Mouse (Mus musculus) cerebellum, adult 2 months (tissue): ENCODE measurements at regions not wholly inside any gene's neighbourhood (a gene's known extent, or its start where the extent isn't known, plus 50 kb on each side); places are given as distances from the start of the nearest gene placed in this dataset.
A peak's percentile ranks its signal among the peaks of the same experiment; 100 is the strongest.

Source experiments
- CTCF ChIP-seq: fragments of 200-500 bp; IDR thresholded peaks from 2 replicates; pipeline ENCODE4 v1.5.1; 2011; ENCODE audit warnings: low read depth, mild to moderate bottlenecking, control low read depth, low read length, moderate library complexity, borderline replicate concordance; ENCODE audit not compliant: insufficient read depth
- POLR2A ChIP-seq: fragments of 200-500 bp; IDR thresholded peaks from 2 replicates; pipeline ENCODE4 v1.6.1; 2011; ENCODE audit warnings: low read length, control low read depth, borderline replicate concordance; ENCODE audit not compliant: insufficient read depth

GRCm38 (mm10) chr11:25301130-25301529, 909.4 kb downstream of the 5730522E02Rik start:
- TF ChIP-seq POLR2A (no peak), CTCF (peak; percentile 66)
